Mouse (Mus musculus): ENCODE measurements around the gene Satb2.

Gene Satb2

DNA sequence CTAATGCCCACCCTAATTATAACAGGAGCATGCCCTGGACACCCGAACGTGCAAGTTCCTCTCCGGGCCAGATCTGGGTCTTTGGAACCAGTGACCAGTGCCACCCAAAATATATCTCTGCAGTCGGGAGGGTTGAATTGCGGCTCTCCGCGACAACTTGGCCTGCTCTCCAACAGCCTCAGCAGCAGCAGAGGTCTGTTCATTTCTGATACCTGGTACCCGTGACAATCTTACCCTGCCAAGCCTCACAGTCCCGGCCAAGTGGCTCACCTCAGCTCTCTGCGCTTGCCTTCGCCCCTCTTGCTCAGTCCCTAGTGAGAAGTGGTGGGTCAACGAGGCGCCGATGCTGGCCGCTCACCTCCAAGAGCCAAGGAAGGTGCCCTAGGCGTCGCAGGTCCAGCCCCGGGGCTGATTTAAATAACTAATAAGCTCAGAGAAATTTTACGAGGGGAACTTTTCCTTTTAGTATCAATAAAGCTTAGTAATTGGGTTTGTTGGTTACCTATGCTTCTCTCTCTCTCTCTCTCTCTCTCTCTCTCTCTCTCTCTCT is at the start of gene Satb2:
Gene Satb2, minus strand, starts transcription at position 500 of the 550 bp plus-strand sequence.
- DNase-seq (ENCODE audit: extremely low spot score), result peak; percentile 38

GRCm38 (mm10) chr1:57018941-57019340 is 40.5 kb upstream of the Satb2 start:
- DNase-seq (ENCODE audit: extremely low spot score), result no peak

DNA sequence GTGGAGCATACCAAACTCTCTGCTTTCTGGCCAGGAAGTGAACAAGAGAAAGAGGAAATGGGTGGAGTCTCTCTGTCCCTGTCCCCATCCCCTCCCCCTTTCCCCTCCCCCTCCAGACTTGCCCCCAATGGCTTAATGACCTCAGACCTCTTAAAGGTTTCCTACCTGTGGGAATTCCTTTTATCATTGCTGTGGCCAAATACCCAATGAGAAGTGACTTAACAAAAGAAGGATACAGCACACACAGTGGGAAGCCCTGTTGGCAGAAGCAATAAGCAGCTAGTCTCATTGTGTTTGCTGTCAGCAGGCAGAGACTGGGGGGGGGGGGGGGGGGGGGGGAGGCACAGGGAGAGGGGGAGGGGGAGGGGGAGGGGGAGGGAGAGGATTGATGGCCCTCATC is 35.4 kb upstream of the Satb2 start:
- no peak for DNase-seq (ENCODE audit: extremely low spot score)

DNA sequence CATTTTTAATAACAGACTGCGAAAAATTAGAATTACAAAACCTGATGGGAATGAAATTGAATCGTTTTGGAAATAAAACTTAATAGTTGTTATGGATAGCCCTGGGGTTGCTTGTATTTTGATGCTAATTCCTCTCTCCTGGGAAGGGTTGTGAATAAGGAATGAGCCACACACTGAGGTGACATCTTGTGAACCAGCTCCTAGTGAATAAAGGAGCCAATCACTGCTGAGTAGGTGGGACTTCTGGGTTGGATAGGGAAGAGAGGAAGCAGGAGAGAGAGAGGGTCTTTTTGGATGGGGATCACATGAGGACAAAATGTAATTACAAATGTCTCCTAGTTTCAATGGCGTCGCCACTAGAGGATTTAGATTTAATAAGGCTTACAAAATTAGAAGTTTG is 30.7 kb upstream of the Satb2 start:
- DNase-seq (ENCODE audit: extremely low spot score), result no peak

- no peak for DNase-seq (ENCODE audit: extremely low spot score)
Observed at GRCm38 (mm10) chr1:56995041-56995440, 16.6 kb upstream of the Satb2 start.

DNA sequence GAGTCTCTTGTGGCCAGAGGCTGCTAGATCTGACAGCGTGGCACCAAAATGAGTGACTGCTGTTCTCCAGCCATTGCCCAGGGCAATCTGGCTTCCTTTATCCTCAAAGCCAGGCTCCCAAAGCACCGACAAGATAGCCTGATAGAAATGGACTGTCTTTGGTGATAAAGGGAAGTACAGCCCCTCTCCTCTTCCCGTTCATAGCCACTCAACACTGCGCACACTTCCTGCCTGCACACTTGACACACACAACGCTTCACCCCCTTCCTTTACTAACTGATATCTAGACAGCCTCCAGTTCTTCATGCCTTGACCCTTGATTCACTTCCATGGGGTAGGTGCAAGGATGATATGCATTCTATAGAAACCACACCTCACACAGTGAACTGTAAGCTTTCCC is 13.9 kb upstream of the Satb2 start:
- no peak for DNase-seq (ENCODE audit: extremely low spot score)

DNA sequence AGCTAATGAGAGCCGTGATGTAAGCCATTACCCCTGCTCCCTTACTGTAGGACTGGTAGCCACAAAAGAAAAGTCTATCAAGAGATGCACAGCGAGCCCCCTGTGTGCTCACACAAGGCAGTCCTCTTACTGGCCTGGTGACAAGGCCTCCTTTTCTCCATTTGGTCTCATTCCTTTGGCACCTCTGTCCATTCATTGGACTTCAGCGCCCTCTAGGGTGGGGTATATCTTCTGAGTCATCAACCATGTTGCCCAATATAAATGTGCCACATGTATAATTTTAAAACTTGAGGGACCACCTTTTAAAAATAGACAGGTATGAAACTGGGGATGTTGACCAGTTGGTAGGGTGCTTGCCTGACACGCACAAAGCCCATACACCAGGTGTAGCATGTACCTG is 13.2 kb upstream of the Satb2 start:
- no peak for DNase-seq (ENCODE audit: extremely low spot score)

DNA sequence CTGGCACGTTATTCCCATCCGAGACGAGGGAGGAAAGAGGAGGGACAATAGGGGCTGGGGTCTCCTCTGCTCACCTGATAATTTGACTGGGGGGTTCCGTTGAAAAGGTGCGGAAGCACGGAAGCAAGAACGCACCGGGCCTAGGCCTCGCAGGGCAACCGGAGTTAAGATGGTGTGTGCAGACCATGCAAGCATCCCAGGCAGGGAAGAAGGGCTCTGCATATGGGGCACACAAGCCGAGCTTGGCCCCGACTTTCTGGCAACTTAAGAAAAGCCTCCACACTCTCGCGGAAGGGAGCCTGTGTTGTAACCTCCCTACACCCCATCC is 6.0 kb upstream of the Satb2 start:
- no peak for DNase-seq (ENCODE audit: extremely low spot score)

- DNase-seq (ENCODE audit: extremely low spot score), result peak; percentile 27
Observed at GRCm38 (mm10) chr1:56983771-56984482, 5.5 kb upstream of the Satb2 start.

GRCm38 (mm10) chr1:56983100-56983590 is 4.7 kb upstream of the Satb2 start:
- no peak for DNase-seq (ENCODE audit: extremely low spot score)

DNA sequence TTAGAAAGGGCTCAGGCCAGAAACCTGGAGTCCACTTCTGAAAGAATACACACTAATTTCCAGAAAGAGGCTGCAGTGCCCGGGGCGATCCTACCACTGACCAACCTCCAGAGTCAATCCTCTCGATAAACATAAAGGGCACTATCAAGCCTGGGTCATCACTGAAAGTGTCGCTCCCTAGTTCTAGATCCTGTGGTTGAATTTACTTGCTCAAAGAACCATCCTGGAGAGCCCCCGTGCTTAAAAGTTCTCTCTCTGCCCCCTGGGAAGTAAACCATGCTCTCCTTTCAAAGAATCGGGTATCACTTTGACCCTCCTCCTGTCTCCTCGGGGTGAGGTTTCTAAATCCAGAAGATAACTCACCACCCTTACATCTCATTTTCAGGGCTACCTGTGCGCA is 4.2 kb upstream of the Satb2 start:
- DNase-seq (ENCODE audit: extremely low spot score), result peak; percentile 15

DNA sequence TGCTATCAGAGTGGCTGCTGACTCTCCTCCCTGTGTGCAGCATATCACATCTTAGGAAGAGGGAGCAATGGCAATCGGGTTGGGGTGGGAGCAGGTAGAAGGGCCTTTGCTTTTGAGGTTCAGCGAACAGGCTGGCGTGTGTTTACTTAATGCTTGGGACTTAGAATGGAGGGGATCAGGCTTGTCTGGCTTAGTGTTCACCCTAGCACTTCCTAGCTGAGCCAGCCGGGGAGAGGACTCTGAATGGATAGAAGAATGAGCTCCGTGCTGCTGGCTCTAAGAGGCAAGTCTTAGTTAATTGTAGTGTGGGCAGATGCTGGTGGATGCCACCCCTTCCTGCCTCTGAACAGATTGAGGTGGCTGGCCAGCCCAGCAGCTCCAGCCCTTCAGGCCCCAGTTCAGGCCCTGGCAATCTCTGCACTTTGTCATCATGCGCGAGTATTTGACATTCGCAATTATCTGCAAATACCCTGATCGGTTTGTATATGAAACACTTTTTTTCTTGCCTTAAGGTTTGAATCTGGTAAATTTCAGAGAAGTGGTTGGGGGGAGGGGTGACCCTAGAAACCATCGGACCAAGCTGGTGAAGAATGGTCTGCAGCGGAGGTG is 3.6 kb upstream of the Satb2 start:
- peak; percentile 25 for DNase-seq (ENCODE audit: extremely low spot score)

DNA sequence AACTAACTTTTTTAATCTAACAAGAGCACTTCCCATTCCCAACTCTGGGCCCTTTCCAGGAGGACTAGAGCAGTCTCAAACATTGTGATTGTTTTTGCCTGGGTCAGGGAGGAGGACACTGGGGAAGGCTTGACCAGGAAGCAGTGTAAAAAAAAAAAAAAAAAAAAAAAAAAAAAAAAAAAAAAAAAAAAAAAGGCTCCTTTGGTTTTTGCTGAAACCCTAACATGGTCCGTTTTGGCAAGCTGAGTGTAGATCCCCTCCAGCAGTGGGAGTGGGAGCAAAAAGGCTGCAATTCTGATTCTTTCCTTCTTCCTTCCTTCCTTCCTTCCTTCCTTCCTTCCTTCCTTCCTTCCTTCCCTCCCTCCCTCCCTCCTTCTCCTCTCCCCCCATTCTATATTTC is 3.1 kb upstream of the Satb2 start:
- no peak for DNase-seq (ENCODE audit: extremely low spot score)

GRCm38 (mm10) chr1:56980631-56981275 is 2.3 kb upstream of the Satb2 start:
- DNase-seq (ENCODE audit: extremely low spot score), result peak; percentile 45

GRCm38 (mm10) chr1:56979531-56980395 is 1.3 kb upstream of the Satb2 start:
- DNase-seq (ENCODE audit: extremely low spot score), result peak; percentile 42

GRCm38 (mm10) chr1:56977201-56978100 is 999 bp downstream of the Satb2 start:
- peak; percentile 82 for DNase-seq (ENCODE audit: extremely low spot score)

- DNase-seq (ENCODE audit: extremely low spot score), result no peak
Observed at GRCm38 (mm10) chr1:56976825-56977104, 1.7 kb downstream of the Satb2 start.

DNA sequence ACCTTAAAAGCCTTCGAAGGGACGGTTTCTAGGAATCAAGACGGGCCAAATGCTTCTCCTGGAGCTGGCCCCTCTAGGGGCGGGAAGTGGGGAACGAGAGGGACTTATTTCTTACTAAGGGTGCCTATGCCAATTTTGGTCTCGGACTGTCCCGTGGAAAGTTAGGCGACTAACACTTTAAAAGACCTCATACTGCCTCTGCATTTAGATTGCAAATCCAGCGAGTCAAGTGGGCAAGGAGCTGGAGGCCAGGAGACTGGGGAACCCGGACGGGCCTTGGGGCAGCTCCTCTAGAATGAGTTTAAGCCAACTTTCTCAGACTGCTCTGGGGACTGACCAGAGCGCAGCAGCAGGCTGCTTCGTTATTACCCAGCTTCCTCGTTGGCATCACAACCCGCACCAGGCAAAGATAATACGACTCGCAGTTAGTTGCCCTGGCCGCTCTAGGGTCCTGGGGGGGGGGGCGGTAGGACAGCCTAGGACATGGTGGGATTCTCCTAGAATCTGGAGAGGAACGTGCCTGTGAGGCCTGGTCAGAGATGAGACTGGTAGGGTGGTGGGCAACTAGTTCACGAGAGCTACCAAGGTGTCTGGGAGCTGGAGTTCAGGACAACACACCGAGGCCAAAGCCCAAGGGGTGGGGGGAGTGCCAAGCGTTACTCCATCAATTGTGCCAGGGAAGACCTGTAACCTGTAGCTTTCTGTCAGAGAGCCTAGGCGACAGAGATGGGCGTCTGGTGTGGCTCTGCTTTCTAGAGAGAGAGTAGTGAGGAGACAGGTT is 2.2 kb downstream of the Satb2 start:
- peak; percentile 42 for DNase-seq (ENCODE audit: extremely low spot score)

- peak; percentile 31 for DNase-seq (ENCODE audit: extremely low spot score)
Observed at GRCm38 (mm10) chr1:56975546-56975945, 2.9 kb downstream of the Satb2 start.

DNA sequence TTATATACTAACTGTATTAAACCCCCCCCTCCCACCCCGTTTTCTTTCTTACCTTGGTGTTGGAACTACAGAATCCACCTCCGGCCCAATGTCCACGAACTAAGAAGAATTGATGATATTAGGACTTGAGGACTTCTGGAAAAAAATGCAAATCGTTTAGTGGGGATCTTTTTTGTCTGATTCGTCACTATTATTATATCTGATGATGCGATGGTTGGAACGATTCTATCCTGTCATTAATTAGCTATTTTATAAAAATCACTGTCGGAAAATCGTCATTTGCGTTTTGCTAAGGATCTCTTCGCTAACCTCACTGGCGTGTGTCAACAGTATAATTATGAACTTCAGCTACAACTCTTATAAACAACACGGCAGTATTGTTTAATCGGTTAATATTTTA is 4.3 kb downstream of the Satb2 start:
- DNase-seq (ENCODE audit: extremely low spot score), result no peak
